Mouse (Mus musculus): ENCODE data around the gene Prl8a8.

Prl8a8 gene

GRCm38 (mm10) chr13:27513117-27513516 is at the start of gene Prl8a8:
Gene Prl8a8, minus strand, starts transcription at chr13:27513217.
- no peak for DNase-seq

GRCm38 (mm10) chr13:27553336-27553735 is 40.3 kb upstream of the Prl8a8 start:
- DNase-seq = no peak

GRCm38 (mm10) chr13:27523156-27523555 is 10.1 kb upstream of the Prl8a8 start:
- no peak for DNase-seq

GRCm38 (mm10) chr13:27507645-27508044 is 5.4 kb downstream of the Prl8a8 start:
- DNase-seq = no peak
